In genomic region chr4:85686160-85686559, GRCm38 (mm10) we compare ENCODE assay signal across 21 mouse cellular contexts.
A peak's percentile ranks its signal among the peaks of the same experiment; 100 is the strongest.
DNase-seq lines count a peak whose midpoint lies in the region; ATAC-seq and TF ChIP-seq lines count a peak whose summit lies in the region.
"Had no signal": no experiment of that assay in that cellular context is flagged by ENCODE, and none has a peak within 500 bp of the region (broad histone marks: within the 10 kb centered on the region; RNA-seq: fewer than 3 reads in every experiment).

No protein-coding gene starts in this region.

- no peak for TF ChIP-seq EP300 in lung, postnatal 0 days (IDR thresholded peaks at IDR 0.05)

- ATAC-seq in lung, embryonic 14.5 days (ENCODE audit: insufficient read depth), result peak; percentile 71
- no peak for ATAC-seq in lung, postnatal 0 days
- ATAC-seq in lung, embryonic 15.5 days (ENCODE audit: borderline replicate concordance, extremely low read depth, low FRiP score, low TSS enrichment), result peak; percentile 42; the same call in 1 of the 2 replicates
- peak; percentile 51; the same call in 1 of the 2 replicates for ATAC-seq in lung, embryonic 16.5 days (ENCODE audit: low read depth)
- ATAC-seq: activated CD4-positive, CD25-positive, alpha-beta regulatory T cell, adult 4 months; CD4-positive, CD25-positive, alpha-beta regulatory T cell, adult 4 months; Patski had no signal

- 0 out of 2 replicates have a peak, but pooled peaks have one; percentile 1 for TF ChIP-seq CTCF in lung, embryonic 14.5 days (IDR thresholded peaks at IDR 0.05; ENCODE audit: low read depth)
- no peak for TF ChIP-seq CTCF in lung, postnatal 0 days (IDR thresholded peaks at IDR 0.05)

- no peak overlapping the region for H3K9ac ChIP-seq in lung, embryonic 14.5 days
- H3K9ac ChIP-seq in lung, postnatal 0 days (replicated peaks; ENCODE audit: low read depth), result no peak overlapping the region
- no peak overlapping the region for H3K9ac ChIP-seq in lung, embryonic 15.5 days
- H3K9ac ChIP-seq in lung, embryonic 16.5 days (ENCODE audit: low read length), result no peak overlapping the region

- no peaks in the 10 kb centered on the region for H3K27me3 ChIP-seq in lung, embryonic 14.5 days (ENCODE audit: insufficient read depth, low read length)
- no peaks in the 10 kb centered on the region for H3K27me3 ChIP-seq in lung, postnatal 0 days (replicated peaks; ENCODE audit: insufficient read depth, low read length)
- no peaks in the 10 kb centered on the region for H3K27me3 ChIP-seq in lung, embryonic 15.5 days
- no peaks in the 10 kb centered on the region for H3K27me3 ChIP-seq in lung, embryonic 16.5 days (ENCODE audit: control insufficient read depth, insufficient read depth, low read depth, low read length)
- H3K27me3 ChIP-seq: CH12.LX had no signal

- peak; percentile 54 for DNase-seq in lung, embryonic 14.5 days
- DNase-seq in lung, postnatal 0 days (ENCODE audit: low spot score), result no peak
- no peak for DNase-seq in lung, adult 18-20 months
- DNase-seq in lung, postnatal 10 days, result no peak
- DNase-seq: adrenal gland, adult 2 months; adrenal gland, adult 8-10 months; adrenal gland, postnatal 10 days; adrenal gland, postnatal 14 days; adrenal gland, postnatal 25 days; adrenal gland, postnatal 36 days; B cell, adult 2 months; cerebellum, adult 11 months; cerebellum, adult 11-12 months; cerebellum, adult 18-20 months had no signal

- no peak overlapping the region for H3K4me2 ChIP-seq in lung, embryonic 14.5 days
- H3K4me2 ChIP-seq in lung, postnatal 0 days (replicated peaks; ENCODE audit: low read depth, low read length), result no peak overlapping the region
- no peak overlapping the region for H3K4me2 ChIP-seq in lung, embryonic 15.5 days
- H3K4me2 ChIP-seq in lung, embryonic 16.5 days (ENCODE audit: low read depth, low read length), result no peak overlapping the region

- H3K4me1 ChIP-seq in lung, embryonic 14.5 days (ENCODE audit: insufficient read depth), result no peaks in the 10 kb centered on the region
- no peaks in the 10 kb centered on the region for H3K4me1 ChIP-seq in lung, postnatal 0 days (ENCODE audit: insufficient read depth, low read depth, low read length)
- H3K4me1 ChIP-seq in lung, embryonic 15.5 days, result peaks cover 8% of the 10 kb centered on the region; the same call in 1 of the 2 replicates
- no peaks in the 10 kb centered on the region; the same call in 1 of the 2 replicates for H3K4me1 ChIP-seq in lung, embryonic 16.5 days (replicated peaks; ENCODE audit: control insufficient read depth, insufficient read depth, low read length)

- H3K4me3 ChIP-seq in lung, embryonic 14.5 days (ENCODE audit: low read depth, low read length), result no peak overlapping the region
- no peak overlapping the region for H3K4me3 ChIP-seq in lung, postnatal 0 days (ENCODE audit: low read depth, low read length)
- no peak overlapping the region for H3K4me3 ChIP-seq in lung, embryonic 15.5 days
- no peak overlapping the region for H3K4me3 ChIP-seq in lung, embryonic 16.5 days (ENCODE audit: low read length)

- no peak overlapping the region for H3K27ac ChIP-seq in lung, embryonic 14.5 days (ENCODE audit: low read depth)
- no peak overlapping the region for H3K27ac ChIP-seq in lung, postnatal 0 days (ENCODE audit: low read length)
- H3K27ac ChIP-seq in lung, embryonic 15.5 days, result no peak overlapping the region
- no peak overlapping the region for H3K27ac ChIP-seq in lung, embryonic 16.5 days (ENCODE audit: low read length)

- WGBS in lung, embryonic 14.5 days, result 30% methylated on average over 4 of the region's 4 CpGs
- 42% methylated on average over 4 of the region's 4 CpGs for WGBS in lung, postnatal 0 days
- WGBS in lung, embryonic 15.5 days, result 37% methylated on average over 4 of the region's 4 CpGs
- 42% methylated on average over 4 of the region's 4 CpGs for WGBS in lung, embryonic 16.5 days

- H3K9me3 ChIP-seq in lung, embryonic 14.5 days (ENCODE audit: low read depth, low read length), result no peaks in the 10 kb centered on the region
- no peaks in the 10 kb centered on the region for H3K9me3 ChIP-seq in lung, postnatal 0 days (ENCODE audit: low read length)
- no peaks in the 10 kb centered on the region for H3K9me3 ChIP-seq in lung, embryonic 15.5 days
- H3K9me3 ChIP-seq in lung, embryonic 16.5 days (ENCODE audit: control insufficient read depth, low read length), result no peaks in the 10 kb centered on the region
- H3K9me3 ChIP-seq: G1E had no signal

- no peaks in the 10 kb centered on the region for H3K36me3 ChIP-seq in lung, embryonic 14.5 days (ENCODE audit: insufficient read depth)
- no peaks in the 10 kb centered on the region for H3K36me3 ChIP-seq in lung, postnatal 0 days (ENCODE audit: insufficient read depth, low read length)
- no peaks in the 10 kb centered on the region for H3K36me3 ChIP-seq in lung, embryonic 15.5 days
- H3K36me3 ChIP-seq in lung, embryonic 16.5 days (ENCODE audit: control insufficient read depth, insufficient read depth, low read length), result no peaks in the 10 kb centered on the region
- H3K36me3 ChIP-seq: G1E had no signal
